Mouse (Mus musculus) embryonic facial prominence, embryonic 11.5 days (tissue): Measurements from ENCODE around the gene Ntrk1. TPM values are rescaled to one million over a fixed set of nuclear protein-coding genes. Genes with fewer than 3 reads are reported as not detected.
A peak's percentile ranks its signal among the peaks of the same experiment; 100 is the strongest.

Experiments
- ATAC-seq: fragments of 200-750 bp; cut with Nextera tagmentation; replicated peaks from 2 replicates; pipeline ENCODE4 v1.8.0; 2017; ENCODE audit warnings: low read depth; ENCODE audit not compliant: insufficient number of reproducible peaks, low FRiP score, low TSS enrichment
- DNase-seq: peaks from one replicate; pipeline ENCODE4 v3.0.0-alpha.2; 2015; ENCODE audit warnings: low spot score
- H3K27ac ChIP-seq: fragments of 300-500 bp; sonication (generic); replicated peaks from 2 replicates; pipeline ENCODE4 v1.5.1; 2014; ENCODE audit warnings: mild to moderate bottlenecking, low read depth, low read length, control low read depth
- H3K27me3 ChIP-seq: fragments of 300-500 bp; sonication (generic); 2 replicates; pipeline ENCODE4 v1.6.1; 2014; ENCODE audit warnings: mild to moderate bottlenecking, low read length, moderate library complexity, mixed read lengths; ENCODE audit not compliant: control insufficient read depth, insufficient read depth
- H3K36me3 ChIP-seq: fragments of 300-500 bp; sonication (generic); replicated peaks from 2 replicates; pipeline ENCODE4 v1.6.1; 2014; ENCODE audit warnings: low read depth, mild to moderate bottlenecking, low read length, moderate library complexity, mixed read lengths; ENCODE audit not compliant: control insufficient read depth, insufficient read depth
- H3K4me1 ChIP-seq: fragments of 300-500 bp; sonication (generic); 2 replicates; pipeline ENCODE4 v1.6.1; 2014; ENCODE audit warnings: low read length, mixed read lengths; ENCODE audit not compliant: control insufficient read depth, insufficient read depth
- H3K4me2 ChIP-seq: fragments of 300-500 bp; sonication (generic); 2 replicates; pipeline ENCODE4 v1.6.1; 2014; ENCODE audit warnings: low read depth, mild to moderate bottlenecking, control low read depth, low read length, moderate library complexity
- H3K4me3 ChIP-seq: fragments of 300-500 bp; sonication (generic); 2 replicates; pipeline ENCODE4 v1.5.1; 2014; ENCODE audit warnings: low read depth, low read length, control low read depth
- H3K9ac ChIP-seq: fragments of 300-500 bp; sonication (generic); replicated peaks from 2 replicates; pipeline ENCODE4 v1.6.1; 2014; ENCODE audit warnings: mild to moderate bottlenecking, control low read depth, low read length
- H3K9me3 ChIP-seq: fragments of 300-500 bp; sonication (generic); replicated peaks from 2 replicates; pipeline ENCODE4 v1.6.1; 2016; ENCODE audit warnings: mild to moderate bottlenecking, low read length, inconsistent platforms, mixed read lengths; ENCODE audit not compliant: control insufficient read depth
- WGBS: fragments of 180-500 bp; shearing (Covaris S2); extraction: QIAGEN DNeasy Blood & Tissue Kit; methylation state at CpG from one replicate; pipeline ENCODE4 v1.1.7; 2014; 5-methylcytosine and 5-hydroxymethylcytosine counted together
- polyA plus RNA-seq: library from polyadenylated mRNA; unstranded; fragments of >200 nt; fragmentation: Nextera tagmentation; extraction: Ambion mirVana; gene quantifications from 2 replicates; pipeline ENCODE4 v1.2.1, GENCODE M21; 2014

Gene Ntrk1
- polyA plus RNA-seq, 1 experiment from 2014 or later = 7.4 TPM

DNA sequence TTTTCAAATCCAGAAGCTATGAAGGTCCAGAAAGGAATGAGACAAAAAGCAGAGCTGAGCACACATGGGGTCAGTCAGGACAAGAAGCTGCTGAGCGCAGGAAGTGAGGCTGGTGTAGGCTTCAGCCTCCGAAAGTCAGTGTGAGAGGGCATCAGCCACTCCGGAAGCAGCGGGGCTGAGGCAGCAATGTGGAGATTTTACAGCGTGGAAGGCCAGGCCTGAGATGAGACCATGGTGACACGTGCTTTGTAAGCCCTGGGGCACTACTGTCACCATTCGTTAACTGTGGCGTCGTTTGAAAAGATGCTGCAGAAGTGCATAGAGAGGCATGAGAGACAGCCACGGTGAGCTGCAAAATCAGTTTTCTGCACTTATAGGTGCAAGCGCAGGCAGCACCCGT is 23.3 kb upstream of the Ntrk1 start:
- Histone ChIP-seq H3K4me2 (no peak overlapping the region), H3K9me3 (no peaks in the 10 kb centered on the region), H3K36me3 (no peaks in the 10 kb centered on the region), H3K27me3 (peaks cover 2% of the 10 kb centered on the region; the same call in 1 of the 2 replicates), H3K4me3 (no peak overlapping the region), H3K4me1 (no peaks in the 10 kb centered on the region), H3K27ac (no peak overlapping the region), H3K9ac (no peak overlapping the region)
- DNase-seq (no peak), ATAC-seq (no peak)
- 60% methylated on average over 12 of the region's 12 CpGs for WGBS

DNA sequence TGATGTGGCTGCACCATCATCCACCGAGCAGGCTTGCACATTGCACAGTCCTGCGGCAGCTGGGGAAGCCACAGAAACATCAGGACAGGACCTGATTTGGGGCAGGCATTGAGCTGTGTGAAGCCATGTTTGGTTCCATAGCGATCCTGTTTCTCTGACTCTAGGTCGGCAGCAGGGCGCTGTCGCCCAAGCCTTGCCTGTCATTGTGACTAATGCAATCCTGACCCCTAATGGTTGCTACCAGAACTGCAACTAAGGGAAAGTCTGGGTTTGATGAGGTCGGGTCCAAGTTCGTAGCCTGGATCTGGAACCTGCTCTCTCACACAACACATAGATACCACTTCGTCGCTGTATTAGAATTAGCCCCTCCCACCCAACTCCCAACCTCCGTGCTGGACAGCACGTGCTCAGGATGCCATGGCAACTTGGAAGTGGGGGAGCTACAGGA is 21.7 kb upstream of the Ntrk1 start:
- 6% methylated on average over 12 of the region's 12 CpGs for WGBS
- H3K9me3 ChIP-seq = no peaks in the 10 kb centered on the region
- no peak overlapping the region for H3K4me3 ChIP-seq
- no peaks in the 10 kb centered on the region for H3K36me3 ChIP-seq
- no peaks in the 10 kb centered on the region for H3K4me1 ChIP-seq
- ATAC-seq = no peak
- H3K27ac ChIP-seq = no peak overlapping the region
- peak; percentile 94 for DNase-seq
- no peak overlapping the region for H3K4me2 ChIP-seq
- peaks cover 4% of the 10 kb centered on the region; the same call in 1 of the 2 replicates for H3K27me3 ChIP-seq
- no peak overlapping the region for H3K9ac ChIP-seq

GRCm38 (mm10) chr3:87816166-87816565 is 21.2 kb upstream of the Ntrk1 start:
- Histone ChIP-seq H3K27me3 (peaks cover 9% of the 10 kb centered on the region), H3K27ac (no peak overlapping the region), H3K4me3 (no peak overlapping the region), H3K36me3 (no peaks in the 10 kb centered on the region), H3K9me3 (no peaks in the 10 kb centered on the region), H3K4me1 (no peaks in the 10 kb centered on the region), H3K4me2 (no peak overlapping the region; the same call in 1 of the 2 replicates), H3K9ac (no peak overlapping the region)
- WGBS = 65% methylated on average over 6 of the region's 6 CpGs
- DNase-seq (no peak), ATAC-seq (no peak)

DNA sequence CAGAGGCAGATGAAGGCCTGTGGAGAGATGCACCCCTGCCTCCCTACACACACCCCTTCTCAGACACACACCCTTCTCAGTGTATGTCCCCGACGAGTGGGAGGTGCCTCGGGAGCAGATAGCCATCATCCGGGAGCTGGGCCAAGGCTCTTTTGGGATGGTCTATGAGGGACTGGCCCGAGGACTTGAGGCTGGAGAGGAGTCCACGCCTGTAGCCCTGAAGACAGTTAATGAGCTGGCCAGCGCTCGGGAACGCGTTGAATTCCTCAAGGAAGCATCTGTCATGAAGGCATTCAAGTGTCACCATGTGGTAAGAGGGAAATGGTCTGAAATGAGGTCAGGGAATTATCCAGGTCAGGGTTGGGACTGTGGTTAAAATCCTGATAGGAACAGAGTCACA is 17.9 kb upstream of the Ntrk1 start:
- Histone ChIP-seq H3K4me3 (no peak overlapping the region), H3K9me3 (no peaks in the 10 kb centered on the region), H3K4me1 (no peaks in the 10 kb centered on the region), H3K36me3 (no peaks in the 10 kb centered on the region), H3K4me2 (no peak overlapping the region), H3K27ac (no peak overlapping the region), H3K9ac (no peak overlapping the region), H3K27me3 (peaks cover 38% of the 10 kb centered on the region)
- no peak for ATAC-seq
- 53% methylated on average over 10 of the region's 10 CpGs for WGBS
- no peak for DNase-seq

- H3K36me3 ChIP-seq = no peaks in the 10 kb centered on the region
- DNase-seq = peak; percentile 75
- no peak overlapping the region for H3K9ac ChIP-seq
- H3K9me3 ChIP-seq = no peaks in the 10 kb centered on the region
- 57% methylated on average over 4 of the region's 4 CpGs for WGBS
- H3K4me2 ChIP-seq = no peak overlapping the region
- H3K4me3 ChIP-seq = no peak overlapping the region
- H3K27me3 ChIP-seq = peaks cover 38% of the 10 kb centered on the region
- H3K4me1 ChIP-seq = no peaks in the 10 kb centered on the region
- ATAC-seq = no peak
- H3K27ac ChIP-seq = no peak overlapping the region
Observed at GRCm38 (mm10) chr3:87812413-87812812, 17.5 kb upstream of the Ntrk1 start.

DNA sequence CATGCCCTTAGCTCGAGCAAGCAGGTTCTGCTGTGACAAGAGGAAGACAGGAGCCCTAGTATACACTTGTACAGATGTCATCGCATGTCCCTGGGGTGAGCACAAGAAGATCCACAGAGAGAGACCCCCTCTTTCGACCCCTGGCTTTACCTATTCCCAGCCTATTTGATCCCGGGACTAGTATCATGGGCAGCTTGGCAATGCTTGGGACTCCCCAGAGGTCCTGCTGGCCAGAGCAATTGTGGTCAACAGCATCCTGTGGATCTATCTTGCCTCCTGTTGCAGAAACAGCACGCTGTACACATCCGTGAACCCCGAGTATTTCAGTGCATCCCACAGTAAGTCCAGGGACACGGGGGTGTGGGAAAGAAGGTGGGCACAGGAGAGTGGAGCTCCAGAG is 16.3 kb upstream of the Ntrk1 start:
- DNase-seq (no peak), ATAC-seq (no peak)
- Histone ChIP-seq H3K4me3 (no peak overlapping the region), H3K36me3 (no peaks in the 10 kb centered on the region), H3K9ac (no peak overlapping the region), H3K9me3 (no peaks in the 10 kb centered on the region), H3K27ac (no peak overlapping the region), H3K27me3 (peaks cover 43% of the 10 kb centered on the region), H3K4me1 (no peaks in the 10 kb centered on the region), H3K4me2 (no peak overlapping the region)
- WGBS = 79% methylated on average over 8 of the region's 8 CpGs

- Histone ChIP-seq H3K36me3 (no peaks in the 10 kb centered on the region), H3K4me1 (no peaks in the 10 kb centered on the region), H3K27me3 (peaks cover 53% of the 10 kb centered on the region), H3K27ac (no peak overlapping the region), H3K9me3 (no peaks in the 10 kb centered on the region), H3K4me3 (peak overlapping the region; percentile 12; the same call in 1 of the 2 replicates), H3K4me2 (peak overlapping the region; percentile 23), H3K9ac (no peak overlapping the region)
- 4% methylated on average over 28 of the region's 28 CpGs for WGBS
- DNase-seq = no peak
- ATAC-seq = 0 out of 2 replicates have a peak, but pooled peaks have one; percentile 30
Observed at GRCm38 (mm10) chr3:87809322-87809962, 14.5 kb upstream of the Ntrk1 start.

DNA sequence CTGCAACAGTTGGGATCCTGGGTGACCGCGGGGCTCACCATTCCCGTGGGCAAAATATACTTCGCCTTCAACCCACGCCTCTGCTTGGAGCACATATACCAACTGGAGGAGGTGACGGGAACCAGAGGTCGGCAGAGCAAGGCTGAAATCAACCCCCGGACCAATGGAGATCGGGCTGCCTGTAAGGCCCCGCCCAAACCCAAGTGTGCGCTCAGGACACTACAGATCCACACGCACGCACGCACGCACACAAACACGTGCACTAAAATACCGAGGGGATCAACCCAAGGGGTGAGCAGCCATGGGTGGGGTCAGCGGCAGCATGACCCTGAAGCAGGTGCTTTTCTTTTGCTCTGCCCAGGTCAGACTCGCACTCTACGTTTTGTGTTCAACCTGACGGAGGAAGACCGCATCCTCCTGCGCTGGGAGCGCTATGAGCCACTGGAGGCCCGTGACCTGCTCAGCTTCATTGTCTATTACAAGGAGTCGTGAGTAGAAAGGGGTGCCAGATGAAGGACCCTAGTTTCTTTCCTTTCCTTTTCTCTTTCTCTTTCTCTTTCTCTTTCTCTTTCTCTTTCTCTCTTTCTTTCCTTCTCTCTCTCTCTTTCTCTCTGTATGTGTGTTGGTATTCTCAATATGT is 9.2 kb upstream of the Ntrk1 start:
- Histone ChIP-seq H3K4me3 (no peak overlapping the region), H3K9me3 (no peaks in the 10 kb centered on the region), H3K36me3 (no peaks in the 10 kb centered on the region), H3K4me2 (peak overlapping the region; percentile 34), H3K27ac (no peak overlapping the region), H3K27me3 (peaks cover 49% of the 10 kb centered on the region), H3K9ac (no peak overlapping the region), H3K4me1 (no peaks in the 10 kb centered on the region; the same call in 1 of the 2 replicates)
- no peak for DNase-seq
- ATAC-seq = no peak
- 3% methylated on average over 26 of the region's 26 CpGs for WGBS
